Mouse (Mus musculus) ovary, postnatal 36 days (tissue): ENCODE data around the gene Nr4a1.

Experiments used
- DNase-seq: peaks from one replicate; pipeline ENCODE4 v3.0.0; 2022; ENCODE audit warnings: low spot score, mixed read lengths

The Nr4a1 gene

DNA sequence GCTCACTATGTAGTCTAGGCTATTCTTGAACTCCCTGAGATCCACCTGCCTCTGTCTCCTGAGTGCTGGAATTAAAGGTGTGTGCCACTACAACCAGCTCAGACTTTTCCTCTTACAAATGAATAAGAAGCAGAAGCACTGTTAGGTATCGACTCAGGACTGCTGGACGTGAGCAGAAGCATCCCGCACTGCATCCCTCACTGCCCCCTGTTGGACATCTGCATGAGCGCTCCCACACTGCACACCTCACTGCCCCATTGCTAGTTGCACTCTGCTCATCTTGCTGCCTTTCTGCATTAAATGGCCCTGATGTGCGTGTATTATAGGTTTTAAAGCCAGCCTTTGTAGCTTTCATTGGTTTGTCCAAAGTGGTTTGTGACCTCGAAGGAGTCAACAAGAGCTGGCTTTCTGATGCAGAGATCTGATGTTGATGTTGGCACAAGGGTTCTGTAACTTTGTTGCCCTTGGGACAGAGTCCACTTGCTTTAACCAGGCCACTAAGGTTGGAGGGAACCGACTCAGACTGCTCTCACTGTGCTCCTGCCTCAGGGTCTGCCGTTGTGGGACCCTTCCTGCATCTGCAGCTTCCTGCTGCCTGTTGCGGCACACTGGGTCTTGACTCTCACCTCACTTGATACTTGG, 32.2 kb downstream of the Nr4a1 start:
- DNase-seq = no peak

DNA sequence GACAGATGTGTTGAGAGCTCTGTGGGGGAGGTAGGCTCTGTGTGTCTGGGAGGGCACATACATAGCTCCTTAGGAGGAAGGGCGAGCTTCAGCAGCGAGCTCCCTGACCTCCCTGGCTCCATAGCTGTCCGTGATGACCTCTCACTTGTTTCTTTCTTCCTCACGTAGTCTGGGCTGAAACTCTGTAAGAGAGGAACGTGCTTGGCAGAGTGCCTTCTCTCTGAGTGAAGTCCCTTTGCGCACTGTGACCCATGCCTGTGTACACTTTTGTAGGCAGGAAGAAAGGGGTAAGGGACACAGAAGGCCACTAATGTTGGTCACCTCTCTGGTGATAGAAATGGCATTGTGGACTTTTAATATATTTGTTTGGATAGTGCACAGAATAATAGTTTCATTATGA, 33.3 kb downstream of the Nr4a1 start:
- no peak for DNase-seq

DNA sequence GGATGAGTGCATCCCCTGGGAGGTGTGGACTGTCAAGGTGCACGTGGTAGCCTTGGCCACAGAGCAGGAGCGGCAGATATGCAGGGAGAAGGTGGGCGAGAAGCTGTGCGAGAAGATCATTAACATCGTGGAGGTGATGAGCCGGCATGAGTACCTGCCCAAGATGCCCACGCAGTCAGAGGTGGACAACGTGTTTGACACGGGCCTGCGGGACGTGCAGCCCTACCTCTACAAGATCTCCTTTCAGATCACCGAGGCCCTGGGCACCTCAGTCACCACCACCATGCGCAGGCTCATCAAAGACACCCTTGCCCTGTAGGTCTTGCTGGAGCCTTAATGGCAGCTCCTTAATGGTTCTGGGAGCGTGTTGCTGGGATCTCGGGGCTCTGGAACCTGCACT, 36.3 kb downstream of the Nr4a1 start:
- DNase-seq = no peak

DNA sequence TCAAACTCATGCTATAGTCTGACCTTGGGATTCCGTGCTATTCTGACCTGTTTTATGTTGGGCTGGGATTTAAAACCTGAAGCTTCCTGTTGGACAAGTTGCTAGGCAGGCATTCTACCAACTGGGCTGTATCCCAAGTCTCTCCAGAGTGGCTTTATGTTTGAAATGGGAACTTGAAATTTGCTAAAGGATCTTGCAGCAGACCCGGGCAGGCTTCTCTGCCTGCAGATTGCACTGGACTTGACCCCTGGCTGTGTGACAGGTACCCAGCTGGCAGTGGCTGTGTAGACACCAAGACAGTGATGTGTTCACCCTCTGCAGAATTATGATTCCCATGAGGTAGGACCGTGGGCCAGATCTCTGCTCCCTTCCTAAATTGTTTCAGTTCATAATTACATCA, 37.9 kb downstream of the Nr4a1 start:
- no peak for DNase-seq

DNA sequence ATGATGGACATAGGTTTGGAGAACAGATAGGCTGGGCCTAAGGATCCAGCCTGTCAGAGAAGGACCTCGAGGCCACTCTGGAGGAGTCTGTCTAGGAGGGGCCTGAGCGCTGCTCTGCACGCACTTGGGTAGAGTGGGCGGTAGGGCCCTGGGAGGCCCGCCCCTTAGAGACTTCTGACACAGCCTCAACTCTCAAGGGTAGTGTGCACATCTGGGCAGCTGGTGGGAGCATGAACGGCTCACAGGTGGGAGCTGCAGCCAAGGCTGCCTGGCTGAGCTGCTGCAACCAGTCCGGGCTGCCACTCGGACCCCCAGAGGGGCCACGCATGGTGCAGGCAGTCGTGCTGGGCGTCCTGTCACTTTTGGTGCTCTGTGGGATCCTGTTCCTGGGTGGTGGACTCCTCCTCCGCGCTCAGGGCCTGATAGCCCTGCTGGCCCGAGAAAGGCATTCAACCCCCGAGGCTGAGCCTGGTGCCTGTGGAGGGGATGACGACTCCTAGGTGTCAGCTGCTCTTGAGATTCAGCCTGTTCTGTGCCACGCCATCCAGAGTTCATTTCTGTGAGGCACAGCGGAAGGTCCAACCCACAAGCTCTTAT, 39.1 kb downstream of the Nr4a1 start, which contains the start of gene 6030408B16Rik:
TSS of gene 6030408B16Rik (plus strand) at position 188 of the 597 bp plus-strand sequence.
- no peak for DNase-seq

- DNase-seq = peak; percentile 41
Measured at GRCm38 (mm10) chr15:101294028-101294894, 40.2 kb downstream of the Nr4a1 start.

DNA sequence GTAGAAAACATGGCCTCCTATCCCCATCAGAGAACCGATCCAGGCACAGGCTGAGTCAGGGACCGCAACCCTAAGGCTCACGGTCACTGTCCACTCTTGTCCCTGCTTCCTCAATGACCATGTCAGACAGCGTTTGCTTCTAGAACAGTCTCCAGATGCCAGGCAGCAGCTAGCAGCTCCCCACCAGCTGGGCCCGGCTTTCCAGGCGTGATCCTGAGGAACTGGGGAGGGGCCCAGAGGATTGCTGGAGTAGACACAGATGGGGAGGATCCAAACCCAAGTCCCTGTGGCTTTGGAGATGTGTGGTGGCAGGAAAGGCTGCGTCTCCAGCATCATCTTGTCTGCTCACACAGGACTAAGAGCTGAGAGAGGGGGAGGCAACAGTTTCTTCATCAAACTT, 41.0 kb downstream of the Nr4a1 start:
- DNase-seq = no peak

DNA sequence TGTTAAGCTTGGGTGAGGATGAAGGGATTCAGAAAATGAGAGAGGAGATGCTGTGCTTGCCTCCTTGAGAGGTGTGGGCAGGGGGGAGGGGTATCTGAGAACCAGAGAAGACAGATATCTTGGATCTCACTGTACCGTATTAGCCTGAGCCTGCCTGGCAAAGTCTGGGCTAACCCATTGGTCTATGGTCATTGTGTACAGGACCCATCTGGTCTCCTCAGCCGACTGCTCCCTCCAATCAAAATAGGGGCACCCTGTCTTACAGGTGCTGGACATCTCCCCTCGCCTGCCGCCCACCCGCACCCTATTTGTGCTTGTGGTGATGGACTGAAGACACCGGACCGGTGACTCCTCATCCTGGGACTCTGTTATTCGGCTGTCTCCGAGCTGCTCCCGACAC, 41.5 kb downstream of the Nr4a1 start:
- DNase-seq = no peak

GRCm38 (mm10) chr15:101296091-101296490, 42.0 kb downstream of the Nr4a1 start:
- DNase-seq = no peak

DNA sequence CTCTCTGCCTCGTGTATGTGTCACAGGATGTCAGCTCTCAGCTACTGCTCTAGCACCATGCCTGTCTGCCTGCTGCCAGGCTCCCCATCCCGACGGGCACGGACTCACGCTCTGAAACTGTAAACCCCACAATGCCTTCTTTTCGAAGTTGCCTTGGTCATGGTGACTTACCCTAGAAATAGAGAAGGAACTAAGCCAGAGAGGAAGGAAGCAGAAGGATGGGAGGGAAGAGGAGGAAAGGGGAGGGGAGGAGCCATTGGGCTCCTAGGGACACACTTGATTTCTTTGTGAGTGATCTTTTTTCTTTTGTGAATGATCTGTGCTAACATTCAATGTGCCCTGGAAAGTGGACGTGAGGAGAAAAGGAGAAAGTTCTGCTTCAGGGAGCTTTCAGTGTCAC, 43.9 kb downstream of the Nr4a1 start:
- DNase-seq = no peak

- DNase-seq = no peak
Measured at GRCm38 (mm10) chr15:101298550-101298949, 44.5 kb downstream of the Nr4a1 start.

- no peak for DNase-seq
Measured at GRCm38 (mm10) chr15:101299480-101299960, 45.5 kb downstream of the Nr4a1 start.

DNA sequence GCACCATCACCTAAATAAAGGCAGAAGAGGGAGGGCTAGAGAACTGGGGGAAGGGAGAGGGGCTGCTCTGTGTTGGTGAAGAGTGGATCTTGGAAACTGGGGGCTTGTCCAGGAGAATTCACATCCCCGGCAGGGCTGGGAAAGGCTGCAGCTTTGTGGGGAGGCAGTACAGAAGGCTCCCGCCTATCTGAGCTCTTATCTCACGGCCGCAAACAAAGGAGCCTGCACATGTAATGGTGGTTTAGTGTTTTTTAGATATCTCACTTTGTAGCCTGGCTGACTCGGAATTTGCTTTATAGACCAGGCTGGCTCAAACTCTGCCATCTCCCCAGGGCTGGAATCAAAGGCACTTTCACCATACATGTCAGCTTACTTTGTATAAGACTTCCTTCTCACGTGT, 46.1 kb downstream of the Nr4a1 start:
- no peak for DNase-seq

GRCm38 (mm10) chr15:101302201-101302600, 48.1 kb downstream of the Nr4a1 start:
- no peak for DNase-seq

- DNase-seq = no peak
Measured at GRCm38 (mm10) chr15:101303830-101304229, 49.8 kb downstream of the Nr4a1 start.

DNA sequence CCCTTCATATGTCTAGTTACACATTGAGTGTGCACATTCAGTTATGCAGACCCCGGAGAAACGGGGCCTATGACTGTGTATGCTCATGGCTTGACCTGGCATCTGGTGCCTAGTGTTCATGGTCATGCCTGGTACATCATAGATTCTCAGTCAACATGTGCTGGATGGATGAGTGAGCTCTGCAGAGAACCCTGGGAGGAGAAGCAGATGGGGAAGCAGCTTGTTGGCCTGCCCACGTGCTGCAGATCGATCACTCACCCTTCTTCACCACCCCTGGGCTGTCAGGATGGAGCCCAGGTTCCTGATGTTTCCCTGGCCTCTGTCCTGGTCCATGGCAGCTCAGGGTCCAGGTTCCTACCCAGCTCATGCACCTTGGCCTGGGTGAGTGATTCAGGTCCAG, 52.4 kb downstream of the Nr4a1 start:
- no peak for DNase-seq

DNA sequence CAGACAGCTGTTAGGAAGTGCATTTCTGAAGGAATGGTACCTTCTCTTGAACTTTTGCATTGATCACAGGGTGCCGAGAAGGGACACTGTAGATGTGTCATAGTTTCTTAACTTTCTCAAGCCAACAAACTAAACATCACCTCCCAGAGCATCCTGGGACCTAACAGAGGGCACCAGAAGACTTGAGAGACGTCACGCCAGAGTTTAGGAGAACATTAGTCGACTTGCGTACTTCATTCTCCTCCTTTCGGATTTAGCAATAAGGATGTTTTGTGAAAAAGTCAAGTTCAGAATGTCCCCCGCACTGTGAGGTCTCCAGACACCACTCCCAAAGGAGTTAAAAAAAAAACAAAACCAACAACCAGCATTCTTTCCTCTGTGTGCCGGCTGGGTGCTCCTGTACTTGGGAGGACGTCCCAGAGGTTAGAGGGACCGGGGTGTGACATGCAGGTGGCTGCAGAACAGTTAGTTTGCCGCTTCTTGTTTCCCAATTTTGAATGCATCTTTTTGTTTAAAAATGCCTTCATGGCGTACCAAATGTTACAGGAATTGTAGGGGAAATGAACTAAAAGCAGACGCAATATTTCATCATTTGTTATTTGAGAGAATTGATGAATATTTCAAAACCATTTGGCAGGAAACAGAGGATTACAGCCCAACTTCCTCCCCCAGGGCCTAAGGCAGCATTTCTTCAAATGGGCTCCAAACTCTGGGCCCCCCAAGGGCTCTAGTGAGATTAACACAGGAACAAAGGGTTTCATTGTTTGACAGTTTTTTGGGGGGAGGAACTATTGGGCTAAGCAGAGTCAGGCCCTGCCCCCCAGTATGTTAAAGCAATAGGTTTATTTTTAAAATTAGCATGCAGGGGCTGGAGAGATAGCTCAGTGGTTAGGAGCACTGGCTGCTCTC, 54.6 kb downstream of the Nr4a1 start:
- DNase-seq = no peak

- DNase-seq = no peak
Measured at GRCm38 (mm10) chr15:101309493-101309892, 55.4 kb downstream of the Nr4a1 start.

DNA sequence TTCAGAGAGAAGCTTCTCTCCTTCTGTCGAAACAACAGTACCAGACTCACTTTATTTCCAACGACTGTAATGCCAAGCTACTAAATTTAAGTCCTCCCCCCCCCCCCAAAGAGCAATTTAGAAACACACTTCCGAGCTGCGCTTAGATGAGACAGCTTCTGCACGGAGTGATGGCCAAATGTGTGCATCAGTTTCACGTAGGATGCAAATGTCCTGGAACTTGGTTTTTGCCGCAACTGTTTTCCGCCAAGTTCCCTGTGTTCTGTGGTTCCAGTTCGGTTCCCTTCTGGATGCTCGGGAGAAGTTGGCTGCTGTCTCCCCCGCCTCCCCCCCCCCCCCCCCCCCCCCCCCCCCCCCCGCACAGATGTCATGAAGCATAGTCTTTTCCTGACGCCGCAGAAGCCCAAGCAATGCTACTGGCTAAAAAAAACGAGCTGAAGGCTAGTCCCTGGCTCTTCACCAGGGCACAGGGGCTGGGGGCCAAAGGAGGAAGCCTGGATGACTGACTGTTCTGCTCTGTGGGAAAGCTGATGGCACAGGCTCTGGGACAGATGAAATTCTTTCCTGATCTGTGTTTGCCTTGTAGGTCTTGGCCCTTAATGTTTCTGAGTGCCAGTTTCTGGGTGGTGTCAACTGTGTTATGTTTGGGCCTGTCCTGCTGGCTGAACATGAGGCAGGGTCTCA, 57.2 kb downstream of the Nr4a1 start:
- no peak for DNase-seq

GRCm38 (mm10) chr15:101312006-101312405, 57.9 kb downstream of the Nr4a1 start:
- DNase-seq = no peak

- DNase-seq = no peak
Measured at GRCm38 (mm10) chr15:101315378-101315777, 61.3 kb downstream of the Nr4a1 start.
